Mouse (Mus musculus): ENCODE measurements around the gene Fuca1.

GRCm38 (mm10) chr4:135984556-135984955 is 64.0 kb downstream of the Fuca1 start:
- TF ChIP-seq CTCF (IDR thresholded peaks at IDR 0.05; ENCODE audit: low read depth, low read length) (no peak), POLR2A (IDR thresholded peaks at IDR 0.05; ENCODE audit: insufficient read depth, low read length) (no peak), EP300 (IDR thresholded peaks at IDR 0.05; ENCODE audit: insufficient read depth, low read depth, low read length) (no peak)
